In genomic region chr8:56623346-56623745, GRCm38 (mm10) we compare ENCODE assay signal across 13 mouse cellular contexts.
DNase-seq lines count a peak whose midpoint lies in the region; ATAC-seq and TF ChIP-seq lines count a peak whose summit lies in the region.
"Had no signal": no experiment of that assay in that cellular context is flagged by ENCODE, and none has a peak within 500 bp of the region (broad histone marks: within the 10 kb centered on the region; RNA-seq: fewer than 3 reads in every experiment).

No protein-coding gene starts in this region.

- H3K27ac ChIP-seq in heart, embryonic 11.5 days (ENCODE audit: low read depth, low read length), result peak overlapping the region; percentile 54
- no peak overlapping the region for H3K27ac ChIP-seq in lung, embryonic 14.5 days (ENCODE audit: low read depth)
- no peak overlapping the region for H3K27ac ChIP-seq in embryonic facial prominence, embryonic 10.5 days (replicated peaks)
- H3K27ac ChIP-seq in limb, embryonic 13.5 days, result no peak overlapping the region
- H3K27ac ChIP-seq: forebrain, embryonic 13.5 days; layer of hippocampus, adult 2 months had no signal

- peak; percentile 67 for ATAC-seq in heart, embryonic 11.5 days (replicated peaks; ENCODE audit: insufficient number of reproducible peaks, low FRiP score, low TSS enrichment)
- ATAC-seq in lung, embryonic 14.5 days (ENCODE audit: insufficient read depth), result no peak
- no peak; the same call in 1 of the 2 replicates for ATAC-seq in limb, embryonic 13.5 days (ENCODE audit: low FRiP score, low read depth)

- no peaks in the 10 kb centered on the region for H3K9me3 ChIP-seq in heart, embryonic 11.5 days (replicated peaks; ENCODE audit: control insufficient read depth, low read length)
- H3K9me3 ChIP-seq in lung, embryonic 14.5 days (ENCODE audit: low read depth, low read length), result no peaks in the 10 kb centered on the region
- no peaks in the 10 kb centered on the region for H3K9me3 ChIP-seq in embryonic facial prominence, embryonic 10.5 days
- no peaks in the 10 kb centered on the region for H3K9me3 ChIP-seq in limb, embryonic 13.5 days
- H3K9me3 ChIP-seq: forebrain, embryonic 13.5 days; megakaryocyte, embryonic 14.5 days had no signal

- peaks cover 35% of the 10 kb centered on the region for H3K4me1 ChIP-seq in heart, embryonic 11.5 days (ENCODE audit: control insufficient read depth, insufficient read depth, low read length)
- peaks cover 21% of the 10 kb centered on the region for H3K4me1 ChIP-seq in lung, embryonic 14.5 days (ENCODE audit: insufficient read depth)
- peaks cover 47% of the 10 kb centered on the region for H3K4me1 ChIP-seq in embryonic facial prominence, embryonic 10.5 days
- peaks cover 30% of the 10 kb centered on the region for H3K4me1 ChIP-seq in limb, embryonic 13.5 days

- TF ChIP-seq CTCF in lung, embryonic 14.5 days (IDR thresholded peaks at IDR 0.05; ENCODE audit: low read depth), result no peak

- peak overlapping the region; percentile 43 for H3K4me3 ChIP-seq in heart, embryonic 11.5 days (ENCODE audit: low read depth, low read length)
- no peak overlapping the region for H3K4me3 ChIP-seq in lung, embryonic 14.5 days (ENCODE audit: low read depth, low read length)
- H3K4me3 ChIP-seq in embryonic facial prominence, embryonic 10.5 days, result peak overlapping the region; percentile 43
- H3K4me3 ChIP-seq in limb, embryonic 13.5 days, result peak overlapping the region; percentile 34
- H3K4me3 ChIP-seq: forebrain, embryonic 13.5 days; layer of hippocampus, adult 2 months had no signal

- no peak for DNase-seq in heart, adult 8-10 months (ENCODE audit: low spot score)
- peak; percentile 36 for DNase-seq in lung, embryonic 14.5 days
- DNase-seq in lung, postnatal 14 days, result no peak
- DNase-seq in embryonic facial prominence, embryonic 10.5 days (ENCODE audit: low spot score), result peak; percentile 58
- no peak for DNase-seq in right cerebral cortex, postnatal 4 days
- DNase-seq in cerebellum, adult 18-20 months, result no peak
- DNase-seq: adrenal gland, postnatal 10 days; cerebellum, adult 11-12 months had no signal

- peak overlapping the region; percentile 74 for H3K9ac ChIP-seq in heart, embryonic 11.5 days (ENCODE audit: low read depth, low read length)
- no peak overlapping the region for H3K9ac ChIP-seq in lung, embryonic 14.5 days
- H3K9ac ChIP-seq in limb, embryonic 13.5 days, result peak overlapping the region; percentile 56; the same call in 1 of the 2 replicates
- H3K9ac ChIP-seq: forebrain, embryonic 13.5 days had no signal

- 4% methylated on average over 10 of the region's 10 CpGs for WGBS in heart, embryonic 11.5 days (ENCODE audit: insufficient replicate concordance)
- WGBS in lung, embryonic 14.5 days, result 18% methylated on average over 10 of the region's 10 CpGs
- under 1% methylated on average over 10 of the region's 10 CpGs for WGBS in embryonic facial prominence, embryonic 10.5 days
- 6% methylated on average over 10 of the region's 10 CpGs for WGBS in limb, embryonic 13.5 days

- no peaks in the 10 kb centered on the region for H3K36me3 ChIP-seq in heart, embryonic 11.5 days (ENCODE audit: control insufficient read depth, insufficient read depth, low read length)
- H3K36me3 ChIP-seq in lung, embryonic 14.5 days (ENCODE audit: insufficient read depth), result no peaks in the 10 kb centered on the region
- no peaks in the 10 kb centered on the region for H3K36me3 ChIP-seq in embryonic facial prominence, embryonic 10.5 days (replicated peaks)
- no peaks in the 10 kb centered on the region for H3K36me3 ChIP-seq in limb, embryonic 13.5 days

- peak overlapping the region; percentile 78 for H3K4me2 ChIP-seq in heart, embryonic 11.5 days
- H3K4me2 ChIP-seq in lung, embryonic 14.5 days, result peak overlapping the region; percentile 26; the same call in 1 of the 2 replicates
- peak overlapping the region; percentile 68 for H3K4me2 ChIP-seq in limb, embryonic 13.5 days (replicated peaks)

- no peaks in the 10 kb centered on the region for H3K27me3 ChIP-seq in heart, embryonic 11.5 days (ENCODE audit: control insufficient read depth, insufficient read depth, low read length)
- H3K27me3 ChIP-seq in lung, embryonic 14.5 days (ENCODE audit: insufficient read depth, low read length), result peaks cover 22% of the 10 kb centered on the region
- H3K27me3 ChIP-seq in embryonic facial prominence, embryonic 10.5 days (replicated peaks; ENCODE audit: low read depth, poor library complexity, severe bottlenecking), result peaks cover 66% of the 10 kb centered on the region
- peaks cover 44% of the 10 kb centered on the region for H3K27me3 ChIP-seq in limb, embryonic 13.5 days

Comparison
In these comparisons a context has a peak if more than half of its experiments do, and no peak if none do; other contexts are left out.
1. DNase-seq: peak in lung, embryonic 14.5 days (single experiment) and embryonic facial prominence, embryonic 10.5 days (single experiment); none in heart, adult 8-10 months (single experiment), lung, postnatal 14 days (single experiment), right cerebral cortex, postnatal 4 days (single experiment) and cerebellum, adult 18-20 months (0 of 2).
2. H3K4me2 ChIP-seq: peak in every context shown above with its lines; median percentile 78 in heart, embryonic 11.5 days; 68 in limb, embryonic 13.5 days; 26 in lung, embryonic 14.5 days.